Mouse (Mus musculus) heart, embryonic 14.5 days (tissue): ENCODE measurements around the gene Slc25a28. TPM values are rescaled to one million over a fixed set of nuclear protein-coding genes. Genes with fewer than 3 reads are reported as not detected.
A peak's percentile ranks its signal among the peaks of the same experiment; 100 is the strongest.

ENCODE experiments used
- ATAC-seq: fragments of 200-750 bp; cut with Nextera tagmentation; 2 replicates; pipeline ENCODE4 v1.8.0; 2017; ENCODE audit warnings: low read depth, moderate TSS enrichment; ENCODE audit not compliant: insufficient number of reproducible peaks, insufficient read depth, low FRiP score
- H3K27ac ChIP-seq, 2 experiments: fragments of 200-500 bp in 1 of 2; fragments of 300-500 bp in 1 of 2; sonication (generic) in 1 of 2; replicated peaks in 1 of 2; 2 replicates each; pipeline ENCODE4 v1.5.1; 2012 to 2014; ENCODE audit warnings: low read depth in 2 of 2, low read length in 2 of 2, control low read depth in 1 of 2, mild to moderate bottlenecking in 1 of 2, mixed read lengths in 1 of 2; ENCODE audit not compliant: control insufficient read depth in 1 of 2, insufficient read depth in 1 of 2
- H3K27me3 ChIP-seq: fragments of 300-500 bp; sonication (generic); 2 replicates; pipeline ENCODE4 v1.6.1; 2014; ENCODE audit warnings: mild to moderate bottlenecking, low read length, control low read depth; ENCODE audit not compliant: control insufficient read depth, insufficient read depth
- H3K36me3 ChIP-seq: fragments of 300-500 bp; sonication (generic); 2 replicates; pipeline ENCODE4 v1.6.1; 2014; ENCODE audit warnings: mild to moderate bottlenecking, control low read depth, low read length, mixed read lengths; ENCODE audit not compliant: control insufficient read depth, insufficient read depth
- H3K4me1 ChIP-seq, 2 experiments: fragments of 200-500 bp in 1 of 2; fragments of 300-500 bp in 1 of 2; sonication (generic) in 1 of 2; 2 replicates each; pipeline ENCODE4 v1.6.1; 2012 to 2014; ENCODE audit warnings: low read length in 2 of 2, control low read depth in 1 of 2, mixed read lengths in 1 of 2; ENCODE audit not compliant: control insufficient read depth in 2 of 2, insufficient read depth in 2 of 2
- H3K4me2 ChIP-seq: fragments of 300-500 bp; sonication (generic); 2 replicates; pipeline ENCODE4 v1.6.1; 2014; ENCODE audit warnings: mild to moderate bottlenecking, low read length
- H3K4me3 ChIP-seq, 2 experiments: fragments of 200-500 bp in 1 of 2; fragments of 300-500 bp in 1 of 2; sonication (generic) in 1 of 2; 2 replicates each; pipeline ENCODE4 v1.5.1; 2012 to 2014; ENCODE audit warnings: low read length in 2 of 2, mild to moderate bottlenecking in 2 of 2, control low read depth in 1 of 2, low read depth in 1 of 2, moderate library complexity in 1 of 2; ENCODE audit not compliant: control insufficient read depth in 1 of 2, insufficient read depth in 1 of 2
- H3K9ac ChIP-seq: fragments of 300-500 bp; sonication (generic); 2 replicates; pipeline ENCODE4 v1.6.1; 2014; ENCODE audit warnings: mild to moderate bottlenecking, low read length
- H3K9me3 ChIP-seq: fragments of 300-500 bp; sonication (generic); 2 replicates; pipeline ENCODE4 v1.6.1; 2016; ENCODE audit warnings: low read length, control low read depth; ENCODE audit not compliant: control insufficient read depth
- WGBS: fragments of 180-500 bp; shearing (Covaris S2); extraction: QIAGEN DNeasy Blood & Tissue Kit; methylation state at CpG from one replicate; pipeline ENCODE4 v1.1.7; 2014; 5-methylcytosine and 5-hydroxymethylcytosine counted together
- polyA plus RNA-seq: library from polyadenylated mRNA; unstranded; fragments of >200 nt; fragmentation: Nextera tagmentation; extraction: Ambion mirVana; gene quantifications from 2 replicates; pipeline ENCODE4 v1.2.1, GENCODE M21; 2014

Slc25a28 gene
- polyA plus RNA-seq, 1 experiment from 2014 or later: 10.4 TPM

GRCm38 (mm10) chr19:43695514-43695964 is 20.9 kb upstream of the Slc25a28 start:
- no peak overlapping the region for H3K9ac ChIP-seq
- no peak overlapping the region for H3K4me2 ChIP-seq
- H3K4me1 ChIP-seq: peaks cover 0 to under 1% of the 10 kb centered on the region in 2 experiments; a peak in 1 of 4 replicates
- no peaks in the 10 kb centered on the region for H3K9me3 ChIP-seq
- 75% methylated on average over 10 of the region's 10 CpGs for WGBS
- H3K27ac ChIP-seq: no peak overlapping the region
- peaks cover 11% of the 10 kb centered on the region for H3K36me3 ChIP-seq
- no peak overlapping the region for H3K4me3 ChIP-seq
- no peaks in the 10 kb centered on the region for H3K27me3 ChIP-seq
- no peak for ATAC-seq

- peaks cover 0 to 7% of the 10 kb centered on the region in 2 experiments; a peak in 1 of 4 replicates for H3K4me1 ChIP-seq
- H3K27me3 ChIP-seq: no peaks in the 10 kb centered on the region
- no peak overlapping the region for H3K9ac ChIP-seq
- peaks cover 7% of the 10 kb centered on the region for H3K36me3 ChIP-seq
- H3K4me3 ChIP-seq: no peak overlapping the region
- no peak for ATAC-seq
- H3K9me3 ChIP-seq: no peaks in the 10 kb centered on the region
- WGBS: 87% methylated on average over 14 of the region's 14 CpGs
- no peak overlapping the region for H3K27ac ChIP-seq
- H3K4me2 ChIP-seq: no peak overlapping the region
Observed at GRCm38 (mm10) chr19:43692815-43693214, 18.1 kb upstream of the Slc25a28 start.

DNA sequence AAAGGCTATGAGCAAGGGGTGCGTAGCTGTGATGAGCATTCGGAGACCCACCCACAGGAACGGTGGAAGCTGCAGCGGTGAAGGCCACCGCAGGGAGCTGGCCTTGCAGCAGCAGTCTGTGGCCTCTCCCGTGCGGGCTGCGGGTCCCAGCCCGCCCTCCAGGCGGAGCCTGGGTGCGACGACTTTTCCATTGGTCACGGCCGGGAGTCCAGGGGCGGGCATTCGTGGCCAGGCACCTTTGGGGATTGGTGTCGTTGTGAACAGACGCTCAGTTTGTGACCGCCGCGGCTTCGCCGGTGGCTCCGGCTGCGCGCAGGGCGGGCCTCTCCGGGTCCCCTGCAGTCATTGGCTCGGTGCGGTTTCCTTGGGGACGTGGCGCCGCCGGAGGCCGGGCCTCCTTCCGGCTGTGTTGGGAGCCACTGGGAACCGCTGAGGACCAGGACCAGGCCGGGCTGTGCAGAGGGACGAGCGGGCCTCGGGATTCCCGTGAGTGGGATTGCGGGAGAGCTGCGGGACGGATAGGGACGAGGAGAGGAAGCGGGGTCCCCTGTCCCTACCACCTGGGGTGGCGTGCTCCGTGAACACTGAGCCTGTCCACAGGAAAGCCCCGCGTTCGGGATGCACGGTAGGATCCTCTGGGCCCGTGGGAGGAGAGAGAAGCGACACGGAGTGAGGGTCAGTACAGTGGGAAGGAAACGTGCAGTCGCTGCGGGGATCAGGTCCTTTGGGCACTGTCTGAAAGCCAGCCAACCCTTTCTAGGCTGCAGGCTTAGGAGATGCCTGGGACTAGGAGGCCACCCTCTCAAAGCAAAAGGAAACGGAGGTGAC is 15.0 kb upstream of the Slc25a28 start, which contains the start of gene Entpd7:
Entpd7 (plus strand) TSS at position 254 of the 828 bp plus-strand sequence.
- no peaks in the 10 kb centered on the region for H3K9me3 ChIP-seq
- H3K4me3 ChIP-seq: peak within 1 kb of the TSS; percentile 67 to 77
- peak within 1 kb of the TSS; percentile 89 for H3K4me2 ChIP-seq
- peak; percentile 99 for ATAC-seq
- peaks cover 0 to 7% of the 10 kb centered on the region in 2 experiments; a peak in 1 of 4 replicates for H3K4me1 ChIP-seq
- no peaks in the 10 kb centered on the region for H3K27me3 ChIP-seq
- peak within 1 kb of the TSS; percentile 87 for H3K9ac ChIP-seq
- peaks cover 7% of the 10 kb centered on the region for H3K36me3 ChIP-seq
- under 1% methylated on average over 60 of the region's 60 CpGs for WGBS
- peak within 1 kb of the TSS; percentile 20 to 36; a peak in 3 of 4 replicates for H3K27ac ChIP-seq

DNA sequence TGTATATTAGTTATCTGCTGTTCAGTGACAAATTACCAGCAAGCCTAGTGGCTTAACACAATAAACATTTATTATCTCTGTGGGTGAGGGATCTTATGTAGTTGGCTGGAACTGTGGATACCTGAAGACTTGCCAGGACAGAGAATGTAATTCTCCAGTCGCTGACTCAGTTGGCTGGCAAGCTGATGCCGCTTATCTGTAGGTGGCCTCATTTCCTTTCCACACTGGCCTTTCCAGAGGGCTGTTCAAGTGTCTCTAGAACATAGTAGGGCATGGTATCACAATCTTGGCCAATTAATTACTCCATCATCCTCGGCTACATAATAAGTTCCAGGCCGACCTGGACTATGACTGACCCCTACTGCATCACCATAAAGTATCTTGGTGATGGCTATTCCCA is 6.9 kb upstream of the Slc25a28 start:
- no peak overlapping the region for H3K4me3 ChIP-seq

DNA sequence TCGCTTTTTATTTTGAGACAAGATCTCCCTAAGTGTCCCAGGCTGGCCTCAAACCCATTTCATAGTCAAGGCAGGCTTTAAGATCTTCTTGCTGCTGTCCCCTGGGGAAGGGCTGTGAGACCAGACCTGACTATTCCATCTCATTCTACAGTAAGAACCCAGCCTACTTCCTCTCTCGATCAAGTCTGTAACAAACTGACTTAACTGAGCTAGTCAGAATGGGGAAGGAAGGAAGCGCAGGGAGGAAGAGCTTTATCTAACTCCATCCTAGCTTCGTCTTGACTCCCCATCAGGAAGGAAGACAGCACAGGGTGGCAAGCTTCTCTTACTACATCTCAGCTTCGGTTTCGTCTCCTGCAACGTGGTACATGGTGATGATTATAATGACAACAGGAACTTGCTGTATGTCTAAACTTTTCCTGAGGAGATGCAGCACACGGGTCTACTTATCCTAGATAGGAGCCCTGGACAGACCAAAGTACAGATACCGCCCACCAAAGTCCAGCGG is 4.8 kb upstream of the Slc25a28 start:
- Histone ChIP-seq H3K4me1 (peaks cover 0 to 8% of the 10 kb centered on the region in 2 experiments; a peak in 2 of 4 replicates), H3K4me3 (no peak overlapping the region), H3K9me3 (no peaks in the 10 kb centered on the region), H3K27me3 (no peaks in the 10 kb centered on the region), H3K9ac (no peak overlapping the region), H3K36me3 (no peaks in the 10 kb centered on the region), H3K27ac (no peak overlapping the region), H3K4me2 (no peak overlapping the region)
- 60% methylated on average over 10 of the region's 10 CpGs for WGBS
- ATAC-seq: no peak

More for the DNA sequence above, 6.9 kb upstream of the Slc25a28 start:
- no peak for ATAC-seq
- H3K9me3 ChIP-seq: no peaks in the 10 kb centered on the region
- WGBS: 71% methylated on average over 4 of the region's 4 CpGs
- H3K4me1 ChIP-seq: peaks cover 0 to 2% of the 10 kb centered on the region in 2 experiments; a peak in 1 of 4 replicates
- no peaks in the 10 kb centered on the region for H3K36me3 ChIP-seq
- no peak overlapping the region for H3K27ac ChIP-seq
- no peak overlapping the region for H3K9ac ChIP-seq
- no peak overlapping the region for H3K4me2 ChIP-seq
- no peaks in the 10 kb centered on the region for H3K27me3 ChIP-seq

GRCm38 (mm10) chr19:43678467-43679003 is 3.9 kb upstream of the Slc25a28 start:
- no peak for ATAC-seq
- Histone ChIP-seq H3K4me3 (no peak overlapping the region), H3K27me3 (no peaks in the 10 kb centered on the region), H3K9ac (no peak overlapping the region), H3K4me2 (no peak overlapping the region), H3K9me3 (no peaks in the 10 kb centered on the region), H3K4me1 (peaks cover 0 to 8% of the 10 kb centered on the region in 2 experiments; a peak in 2 of 4 replicates), H3K36me3 (no peaks in the 10 kb centered on the region), H3K27ac (no peak overlapping the region)
- WGBS: 77% methylated on average over 8 of the region's 8 CpGs

- WGBS: 3% methylated on average over 43 of the region's 43 CpGs
- H3K27ac ChIP-seq: peak overlapping the region; percentile 97 to 98
Observed at GRCm38 (mm10) chr19:43675525-43676400, 1.1 kb upstream of the Slc25a28 start.

More at GRCm38 (mm10) chr19:43675525-43676400, 1.1 kb upstream of the Slc25a28 start:
- Histone ChIP-seq H3K4me3 (peak overlapping the region; percentile 70 to 90), H3K9ac (peak overlapping the region; percentile 82), H3K27me3 (no peaks in the 10 kb centered on the region), H3K4me2 (peak overlapping the region; percentile 94), H3K4me1 (peaks cover 5 to 22% of the 10 kb centered on the region in 2 experiments), H3K36me3 (no peaks in the 10 kb centered on the region), H3K9me3 (no peaks in the 10 kb centered on the region)
- no peak for ATAC-seq
